Mouse (Mus musculus) intestine, embryonic 16.5 days (tissue): ENCODE results near the gene Prox1. TPM values are rescaled to one million over a fixed set of nuclear protein-coding genes. Genes with fewer than 3 reads are reported as not detected.

Experiments
- ATAC-seq: fragments of 200-750 bp; cut with Nextera tagmentation; 2 replicates; pipeline ENCODE4 v1.8.0; 2017; ENCODE audit warnings: moderate TSS enrichment, moderate library complexity
- H3K27ac ChIP-seq: fragments of 300-500 bp; sonication (generic); 2 replicates; pipeline ENCODE4 v1.5.1; 2014; ENCODE audit warnings: mild to moderate bottlenecking, low read length
- H3K27me3 ChIP-seq: fragments of 300-500 bp; sonication (generic); replicated peaks from 2 replicates; pipeline ENCODE4 v1.6.1; 2014; ENCODE audit warnings: low read length, control low read depth, mixed read lengths; ENCODE audit not compliant: control insufficient read depth, insufficient read depth
- H3K36me3 ChIP-seq: fragments of 300-500 bp; sonication (generic); 2 replicates; pipeline ENCODE4 v1.6.1; 2014; ENCODE audit warnings: low read length, control low read depth; ENCODE audit not compliant: control insufficient read depth, insufficient read depth
- H3K4me1 ChIP-seq: fragments of 300-500 bp; sonication (generic); 2 replicates; pipeline ENCODE4 v1.6.1; 2014; ENCODE audit warnings: low read length, control low read depth, mixed read lengths; ENCODE audit not compliant: control insufficient read depth, insufficient read depth
- H3K4me2 ChIP-seq: fragments of 300-500 bp; sonication (generic); 2 replicates; pipeline ENCODE4 v1.6.1; 2014; ENCODE audit warnings: low read depth, low read length, control low read depth
- H3K4me3 ChIP-seq: fragments of 300-500 bp; sonication (generic); 2 replicates; pipeline ENCODE4 v1.5.1; 2014; ENCODE audit warnings: mild to moderate bottlenecking, low read length
- H3K9ac ChIP-seq: fragments of 300-500 bp; sonication (generic); 2 replicates; pipeline ENCODE4 v1.6.1; 2014; ENCODE audit warnings: low read depth, low read length
- H3K9me3 ChIP-seq: fragments of 300-500 bp; sonication (generic); 2 replicates; pipeline ENCODE4 v1.6.1; 2016; ENCODE audit warnings: low read length, control low read depth; ENCODE audit not compliant: control insufficient read depth
- WGBS: fragments of 180-500 bp; shearing (Covaris S2); extraction: QIAGEN DNeasy Blood & Tissue Kit; methylation state at CpG from one replicate; pipeline ENCODE4 v1.1.7; 2014; 5-methylcytosine and 5-hydroxymethylcytosine counted together
- polyA plus RNA-seq: library from polyadenylated mRNA; unstranded; fragments of >200 nt; fragmentation: Nextera tagmentation; extraction: Ambion mirVana; gene quantifications from 2 replicates; pipeline ENCODE4 v1.2.1, GENCODE M21; 2015

The Prox1 gene
- polyA plus RNA-seq, 1 experiment from 2014 or later: 1.8 TPM

- Histone ChIP-seq H3K4me2 (no peak overlapping the region), H3K36me3 (no peaks in the 10 kb centered on the region), H3K27me3 (no peaks in the 10 kb centered on the region), H3K9ac (no peak overlapping the region), H3K4me1 (no peaks in the 10 kb centered on the region; the same call in 1 of the 2 replicates), H3K4me3 (no peak overlapping the region), H3K9me3 (no peaks in the 10 kb centered on the region), H3K27ac (no peak overlapping the region)
- 90% methylated on average over 13 of the region's 13 CpGs for WGBS
- no peak for ATAC-seq
Observed at GRCm38 (mm10) chr1:190123404-190123803, 47.1 kb downstream of the Prox1 start.

DNA sequence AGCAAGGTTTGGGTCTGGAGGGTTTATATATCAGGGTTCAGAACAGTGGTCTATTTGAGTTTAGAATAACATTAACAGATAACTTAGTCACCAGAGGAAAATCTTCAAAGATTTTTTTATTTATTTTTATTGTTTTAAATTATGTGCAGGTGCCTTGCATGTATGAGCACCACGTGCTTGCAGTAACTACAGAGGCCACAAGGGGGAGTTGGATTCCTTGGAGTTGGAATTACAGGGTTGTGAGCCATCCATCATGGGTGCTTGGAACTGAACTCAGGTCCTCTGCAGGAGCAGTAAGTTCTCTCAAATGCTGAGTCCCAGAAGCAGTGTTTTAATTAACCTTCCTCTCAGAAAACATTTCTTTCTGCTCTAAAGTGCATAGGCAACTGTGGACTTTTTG lies 54.5 kb downstream of the Prox1 start:
- H3K27ac ChIP-seq: no peak overlapping the region
- no peak overlapping the region for H3K9ac ChIP-seq
- H3K36me3 ChIP-seq: no peaks in the 10 kb centered on the region
- WGBS: 83% methylated on average over 1 of the region's 1 CpGs
- H3K4me3 ChIP-seq: no peak overlapping the region
- H3K9me3 ChIP-seq: no peaks in the 10 kb centered on the region
- no peaks in the 10 kb centered on the region for H3K27me3 ChIP-seq
- ATAC-seq: no peak
- no peak overlapping the region for H3K4me2 ChIP-seq
- no peaks in the 10 kb centered on the region for H3K4me1 ChIP-seq

DNA sequence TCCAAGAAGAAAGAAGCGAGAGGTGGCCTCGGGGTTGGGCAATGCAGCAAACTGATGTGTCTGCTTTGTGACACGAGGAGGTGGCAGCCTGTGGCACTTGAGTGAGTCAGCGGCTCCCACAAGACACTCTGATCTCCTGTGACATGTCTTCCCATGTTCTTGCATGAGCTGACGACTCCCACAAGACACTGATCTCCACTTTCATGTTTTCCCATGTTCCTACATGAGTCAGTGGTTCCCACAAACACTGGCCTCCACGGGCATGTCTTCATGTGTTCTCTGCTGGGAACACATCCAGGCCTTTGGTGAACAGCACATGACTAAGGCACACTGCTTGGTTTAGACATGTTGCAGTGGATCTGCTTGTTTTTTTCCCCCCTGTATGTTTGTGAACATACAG lies 58.8 kb downstream of the Prox1 start:
- no peak overlapping the region for H3K27ac ChIP-seq
- H3K4me2 ChIP-seq: no peak overlapping the region
- H3K9ac ChIP-seq: no peak overlapping the region
- no peak for ATAC-seq
- no peaks in the 10 kb centered on the region for H3K36me3 ChIP-seq
- 73% methylated on average over 6 of the region's 6 CpGs for WGBS
- peaks cover 4% of the 10 kb centered on the region; the same call in 1 of the 2 replicates for H3K4me1 ChIP-seq
- no peaks in the 10 kb centered on the region for H3K27me3 ChIP-seq
- H3K4me3 ChIP-seq: no peak overlapping the region
- H3K9me3 ChIP-seq: peaks cover 13% of the 10 kb centered on the region; the same call in 1 of the 2 replicates

DNA sequence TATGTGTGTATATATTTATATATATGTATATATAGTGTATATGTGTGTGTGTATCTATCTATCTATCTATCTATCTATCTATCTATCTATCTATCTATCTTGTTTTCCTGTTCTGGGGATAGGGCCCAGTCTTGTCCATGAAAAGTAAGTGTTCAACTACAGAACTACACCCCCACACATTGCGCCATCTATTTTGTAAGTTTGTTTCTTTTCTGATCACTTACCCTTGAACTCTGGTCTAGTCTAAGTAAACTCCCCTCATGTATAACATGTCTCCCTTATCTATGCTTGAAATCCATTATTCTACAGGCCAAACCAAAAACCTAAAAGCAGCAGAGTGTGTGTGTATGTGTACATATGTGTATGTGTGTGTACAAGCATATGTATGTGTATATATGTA lies 62.9 kb downstream of the Prox1 start:
- H3K4me1 ChIP-seq: peaks cover 12% of the 10 kb centered on the region; the same call in 1 of the 2 replicates
- ATAC-seq: no peak
- 93% methylated on average over 1 of the region's 1 CpGs for WGBS

GRCm38 (mm10) chr1:190106674-190107420 lies 63.7 kb downstream of the Prox1 start:
- Histone ChIP-seq H3K4me3 (no peak overlapping the region), H3K4me2 (peak overlapping the region; percentile 25), H3K36me3 (no peaks in the 10 kb centered on the region), H3K9ac (no peak overlapping the region), H3K9me3 (peaks cover 13% of the 10 kb centered on the region; the same call in 1 of the 2 replicates), H3K4me1 (peaks cover 12% of the 10 kb centered on the region; the same call in 1 of the 2 replicates), H3K27me3 (no peaks in the 10 kb centered on the region), H3K27ac (peak overlapping the region; percentile 54)
- peak; percentile 91 for ATAC-seq
- WGBS: 49% methylated on average over 16 of the region's 16 CpGs

More for the DNA sequence above, 62.9 kb downstream of the Prox1 start:
- no peaks in the 10 kb centered on the region for H3K36me3 ChIP-seq
- peaks cover 13% of the 10 kb centered on the region; the same call in 1 of the 2 replicates for H3K9me3 ChIP-seq
- no peak overlapping the region for H3K9ac ChIP-seq
- H3K4me2 ChIP-seq: no peak overlapping the region
- no peaks in the 10 kb centered on the region for H3K27me3 ChIP-seq
- no peak overlapping the region for H3K4me3 ChIP-seq
- no peak overlapping the region for H3K27ac ChIP-seq

GRCm38 (mm10) chr1:190106060-190106459 lies 64.5 kb downstream of the Prox1 start:
- H3K4me3 ChIP-seq: no peak overlapping the region
- WGBS: 61% methylated on average over 5 of the region's 5 CpGs

DNA sequence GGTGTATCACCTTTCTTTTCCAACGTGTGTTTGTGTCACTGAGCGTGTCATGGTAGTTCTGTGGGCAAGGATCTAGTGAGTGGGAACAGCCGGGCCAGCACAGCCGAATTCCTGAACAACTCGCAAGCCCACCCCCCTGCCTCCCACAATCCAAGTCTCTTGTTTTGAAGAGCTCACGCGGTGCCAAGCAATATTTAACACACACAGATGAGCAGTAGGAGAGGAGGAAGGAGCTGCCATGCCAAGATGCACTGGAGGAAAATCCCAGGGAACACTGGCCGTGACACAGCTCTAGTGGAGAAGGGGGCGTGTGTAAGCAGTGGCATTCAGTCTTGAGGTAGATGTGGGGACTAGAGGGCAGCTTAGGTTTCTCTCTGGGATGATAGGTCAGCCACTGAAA lies 77.2 kb downstream of the Prox1 start:
- no peaks in the 10 kb centered on the region for H3K4me1 ChIP-seq
- H3K27me3 ChIP-seq: no peaks in the 10 kb centered on the region
- no peak overlapping the region for H3K9ac ChIP-seq
- H3K27ac ChIP-seq: no peak overlapping the region
- 86% methylated on average over 9 of the region's 9 CpGs for WGBS
- no peaks in the 10 kb centered on the region for H3K9me3 ChIP-seq
- H3K4me3 ChIP-seq: no peak overlapping the region
- no peaks in the 10 kb centered on the region for H3K36me3 ChIP-seq
- H3K4me2 ChIP-seq: no peak overlapping the region
- no peak for ATAC-seq

More at GRCm38 (mm10) chr1:190106060-190106459, 64.5 kb downstream of the Prox1 start:
- Histone ChIP-seq H3K9me3 (peaks cover 13% of the 10 kb centered on the region; the same call in 1 of the 2 replicates), H3K27me3 (no peaks in the 10 kb centered on the region), H3K27ac (no peak overlapping the region; the same call in 1 of the 2 replicates), H3K4me2 (no peak overlapping the region), H3K36me3 (no peaks in the 10 kb centered on the region), H3K9ac (no peak overlapping the region), H3K4me1 (peaks cover 12% of the 10 kb centered on the region; the same call in 1 of the 2 replicates)
- ATAC-seq: no peak

DNA sequence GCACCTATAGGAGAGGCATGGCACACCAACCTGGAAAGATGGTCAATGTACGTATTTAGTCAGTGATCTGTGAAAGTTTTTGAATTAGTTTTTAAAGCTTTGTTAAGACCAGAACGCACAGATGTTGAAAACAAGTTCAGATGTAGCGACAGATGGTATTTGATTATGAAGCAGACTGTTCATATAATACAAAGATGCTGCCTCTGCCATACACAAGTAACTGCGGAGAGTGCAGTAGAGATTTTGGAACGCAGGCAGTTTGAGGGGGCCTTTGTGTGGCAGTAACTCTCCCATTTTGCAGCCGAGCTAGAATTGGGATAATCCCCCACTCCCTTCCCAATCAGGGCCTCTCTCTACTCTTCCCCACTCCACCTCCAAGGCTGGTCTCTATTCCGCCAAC lies 78.4 kb downstream of the Prox1 start:
- H3K4me2 ChIP-seq: no peak overlapping the region
- no peaks in the 10 kb centered on the region for H3K36me3 ChIP-seq
- no peaks in the 10 kb centered on the region for H3K4me1 ChIP-seq
- H3K27ac ChIP-seq: no peak overlapping the region
- H3K27me3 ChIP-seq: no peaks in the 10 kb centered on the region
- no peak for ATAC-seq
- no peak overlapping the region for H3K9ac ChIP-seq
- no peaks in the 10 kb centered on the region for H3K9me3 ChIP-seq
- H3K4me3 ChIP-seq: no peak overlapping the region
- 86% methylated on average over 7 of the region's 7 CpGs for WGBS

- no peak overlapping the region for H3K27ac ChIP-seq
- no peaks in the 10 kb centered on the region for H3K27me3 ChIP-seq
- H3K36me3 ChIP-seq: no peaks in the 10 kb centered on the region
- no peak overlapping the region for H3K4me2 ChIP-seq
- no peaks in the 10 kb centered on the region for H3K9me3 ChIP-seq
- H3K9ac ChIP-seq: no peak overlapping the region
- no peak for ATAC-seq
- no peak overlapping the region for H3K4me3 ChIP-seq
- 35% methylated on average over 2 of the region's 2 CpGs for WGBS
- no peaks in the 10 kb centered on the region for H3K4me1 ChIP-seq
Observed at GRCm38 (mm10) chr1:190088929-190089328, 81.6 kb downstream of the Prox1 start.
